Mouse (Mus musculus) limb, embryonic 11.5 days (tissue): Measurements from ENCODE around the gene Foxi1. TPM values are rescaled to one million over a fixed set of nuclear protein-coding genes. Genes with fewer than 3 reads are reported as not detected.
A peak's percentile ranks its signal among the peaks of the same experiment; 100 is the strongest.

Experiments used
- ATAC-seq: fragments of 200-750 bp; cut with Nextera tagmentation; 2 replicates; pipeline ENCODE4 v1.8.0; 2017; ENCODE audit warnings: low read depth; ENCODE audit not compliant: insufficient number of reproducible peaks, low FRiP score, low TSS enrichment
- DNase-seq: peaks from one replicate; pipeline ENCODE4 v3.0.0-alpha.2; 2015; ENCODE audit warnings: low spot score
- H3K27ac ChIP-seq: fragments of 300-500 bp; sonication (generic); replicated peaks from 2 replicates; pipeline ENCODE4 v1.5.1; 2014; ENCODE audit warnings: low read depth, mild to moderate bottlenecking, low read length
- H3K27me3 ChIP-seq: fragments of 300-500 bp; sonication (generic); 2 replicates; pipeline ENCODE4 v1.6.1; 2014; ENCODE audit warnings: mild to moderate bottlenecking, low read length, mixed read lengths; ENCODE audit not compliant: control insufficient read depth, insufficient read depth
- H3K36me3 ChIP-seq: fragments of 300-500 bp; sonication (generic); 2 replicates; pipeline ENCODE4 v1.6.1; 2014; ENCODE audit warnings: mild to moderate bottlenecking, low read length, moderate library complexity, mixed read lengths; ENCODE audit not compliant: control insufficient read depth, insufficient read depth
- H3K4me1 ChIP-seq: fragments of 300-500 bp; sonication (generic); 2 replicates; pipeline ENCODE4 v1.6.1; 2014; ENCODE audit warnings: low read length, mixed read lengths; ENCODE audit not compliant: control insufficient read depth, insufficient read depth
- H3K4me2 ChIP-seq: fragments of 300-500 bp; sonication (generic); 2 replicates; pipeline ENCODE4 v1.6.1; 2014; ENCODE audit warnings: low read depth, mild to moderate bottlenecking, moderate library complexity; ENCODE audit not compliant: severe bottlenecking
- H3K4me3 ChIP-seq: fragments of 300-500 bp; sonication (generic); 2 replicates; pipeline ENCODE4 v1.5.1; 2014; ENCODE audit warnings: low read depth, low read length
- H3K9ac ChIP-seq: fragments of 300-500 bp; sonication (generic); 2 replicates; pipeline ENCODE4 v1.6.1; 2014; ENCODE audit warnings: mild to moderate bottlenecking, low read length
- H3K9me3 ChIP-seq: fragments of 300-500 bp; sonication (generic); 2 replicates; pipeline ENCODE4 v1.6.1; 2016; ENCODE audit warnings: low read length; ENCODE audit not compliant: control insufficient read depth
- WGBS: fragments of 180-500 bp; shearing (Covaris S2); extraction: QIAGEN DNeasy Blood & Tissue Kit; methylation state at CpG from one replicate; pipeline ENCODE4 v1.1.7; 2014; 5-methylcytosine and 5-hydroxymethylcytosine counted together
- polyA plus RNA-seq: library from polyadenylated mRNA; unstranded; fragments of >200 nt; fragmentation: Nextera tagmentation; extraction: Ambion mirVana; gene quantifications from 2 replicates; pipeline ENCODE4 v1.2.1, GENCODE M21; 2014

Foxi1 gene
- polyA plus RNA-seq, 1 experiment from 2014 or later = not detected

GRCm38 (mm10) chr11:34178752-34179151 lies 29.1 kb downstream of the Foxi1 start:
- Histone ChIP-seq H3K9me3 (no peaks in the 10 kb centered on the region), H3K27me3 (no peaks in the 10 kb centered on the region), H3K27ac (no peak overlapping the region), H3K4me3 (no peak overlapping the region), H3K4me2 (no peak overlapping the region), H3K4me1 (no peaks in the 10 kb centered on the region), H3K9ac (no peak overlapping the region), H3K36me3 (no peaks in the 10 kb centered on the region)
- 63% methylated on average over 2 of the region's 2 CpGs for WGBS
- ATAC-seq = no peak
- no peak for DNase-seq

GRCm38 (mm10) chr11:34176371-34176770 lies 31.5 kb downstream of the Foxi1 start:
- Histone ChIP-seq H3K4me2 (no peak overlapping the region), H3K36me3 (no peaks in the 10 kb centered on the region), H3K27me3 (no peaks in the 10 kb centered on the region), H3K4me1 (no peaks in the 10 kb centered on the region), H3K9ac (no peak overlapping the region), H3K4me3 (no peak overlapping the region), H3K9me3 (no peaks in the 10 kb centered on the region), H3K27ac (no peak overlapping the region)
- ATAC-seq = no peak
- 88% methylated on average over 1 of the region's 1 CpGs for WGBS
- DNase-seq = no peak

- Histone ChIP-seq H3K27ac (no peak overlapping the region), H3K4me2 (no peak overlapping the region), H3K36me3 (no peaks in the 10 kb centered on the region), H3K9me3 (no peaks in the 10 kb centered on the region), H3K9ac (no peak overlapping the region), H3K4me1 (peaks cover 2% of the 10 kb centered on the region; the same call in 1 of the 2 replicates), H3K27me3 (no peaks in the 10 kb centered on the region), H3K4me3 (no peak overlapping the region)
- ATAC-seq (no peak), DNase-seq (no peak)
- WGBS = 84% methylated on average over 1 of the region's 1 CpGs
Observed at GRCm38 (mm10) chr11:34171221-34171620, 36.7 kb downstream of the Foxi1 start.

GRCm38 (mm10) chr11:34169464-34169894 lies 38.4 kb downstream of the Foxi1 start:
- WGBS = 42% methylated on average over 5 of the region's 5 CpGs
- Histone ChIP-seq H3K4me1 (peaks cover 2% of the 10 kb centered on the region; the same call in 1 of the 2 replicates), H3K9me3 (no peaks in the 10 kb centered on the region), H3K9ac (no peak overlapping the region), H3K36me3 (no peaks in the 10 kb centered on the region), H3K27ac (no peak overlapping the region), H3K4me3 (no peak overlapping the region), H3K4me2 (no peak overlapping the region), H3K27me3 (no peaks in the 10 kb centered on the region)
- no peak for ATAC-seq
- DNase-seq = peak; percentile 27

- no peak for ATAC-seq
- 55% methylated on average over 4 of the region's 4 CpGs for WGBS
Observed at GRCm38 (mm10) chr11:34166392-34166791, 41.5 kb downstream of the Foxi1 start.

GRCm38 (mm10) chr11:34165278-34165677 lies 42.6 kb downstream of the Foxi1 start:
- Histone ChIP-seq H3K4me1 (peaks cover 2% of the 10 kb centered on the region; the same call in 1 of the 2 replicates), H3K9me3 (no peaks in the 10 kb centered on the region; the same call in 1 of the 2 replicates), H3K36me3 (no peaks in the 10 kb centered on the region), H3K9ac (no peak overlapping the region), H3K4me3 (no peak overlapping the region), H3K27me3 (no peaks in the 10 kb centered on the region), H3K4me2 (no peak overlapping the region), H3K27ac (no peak overlapping the region)
- no peak for ATAC-seq
- no peak for DNase-seq
- WGBS = 90% methylated on average over 11 of the region's 11 CpGs

More at GRCm38 (mm10) chr11:34166392-34166791, 41.5 kb downstream of the Foxi1 start:
- Histone ChIP-seq H3K9me3 (no peaks in the 10 kb centered on the region; the same call in 1 of the 2 replicates), H3K36me3 (no peaks in the 10 kb centered on the region), H3K4me1 (peaks cover 2% of the 10 kb centered on the region; the same call in 1 of the 2 replicates), H3K4me2 (no peak overlapping the region), H3K27ac (no peak overlapping the region), H3K27me3 (no peaks in the 10 kb centered on the region), H3K9ac (no peak overlapping the region), H3K4me3 (no peak overlapping the region)
- no peak for DNase-seq

GRCm38 (mm10) chr11:34158916-34159315 lies 49.0 kb downstream of the Foxi1 start:
- Histone ChIP-seq H3K36me3 (no peaks in the 10 kb centered on the region), H3K4me1 (no peaks in the 10 kb centered on the region), H3K27me3 (no peaks in the 10 kb centered on the region), H3K9ac (no peak overlapping the region), H3K4me3 (no peak overlapping the region), H3K4me2 (no peak overlapping the region), H3K9me3 (no peaks in the 10 kb centered on the region; the same call in 1 of the 2 replicates), H3K27ac (no peak overlapping the region)
- ATAC-seq (no peak), DNase-seq (no peak)
- 90% methylated on average over 9 of the region's 9 CpGs for WGBS

- H3K4me3 ChIP-seq = no peak overlapping the region
- no peaks in the 10 kb centered on the region for H3K9me3 ChIP-seq
- ATAC-seq (no peak), DNase-seq (no peak)
- no peak overlapping the region for H3K9ac ChIP-seq
- H3K4me1 ChIP-seq = no peaks in the 10 kb centered on the region
- no peaks in the 10 kb centered on the region for H3K27me3 ChIP-seq
- WGBS = 70% methylated on average over 7 of the region's 7 CpGs
- no peak overlapping the region for H3K27ac ChIP-seq
- no peak overlapping the region for H3K4me2 ChIP-seq
- no peaks in the 10 kb centered on the region for H3K36me3 ChIP-seq
Observed at GRCm38 (mm10) chr11:34155235-34155634, 52.7 kb downstream of the Foxi1 start.
